Mouse (Mus musculus) ovary, postnatal 10 days (tissue): ENCODE measurements around the gene S1pr3.

ENCODE experiments used
- DNase-seq: peaks from one replicate; pipeline ENCODE4 v3.0.0; 2022; ENCODE audit warnings: low spot score

The S1pr3 gene

DNA sequence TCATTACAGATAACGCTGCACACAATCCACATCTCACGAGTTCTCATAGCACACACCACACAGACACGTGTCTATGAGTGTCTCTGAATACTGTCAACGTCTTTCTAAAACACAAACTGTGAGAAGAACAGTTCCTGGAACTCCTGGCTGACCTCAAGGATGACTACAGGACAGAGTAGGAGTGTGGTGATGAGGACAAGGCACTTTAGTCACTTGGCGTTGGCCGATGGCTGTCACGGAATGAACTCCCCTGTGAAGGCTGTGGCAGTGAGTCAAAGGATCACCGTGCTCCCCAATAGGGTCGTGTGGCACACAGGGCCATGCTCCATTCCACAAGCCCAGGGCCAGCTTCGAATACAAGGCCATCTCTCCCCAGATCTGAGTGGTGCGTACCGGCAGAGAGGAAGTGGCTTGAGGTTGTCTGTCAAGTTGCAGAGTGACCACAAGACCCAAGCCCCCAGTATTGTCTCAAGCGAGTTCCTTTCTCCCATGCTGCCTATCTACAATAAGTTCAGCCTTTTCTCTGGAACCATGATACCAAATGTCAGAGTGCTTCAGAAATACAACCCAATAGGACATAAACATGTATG is 2.6 kb upstream of the S1pr3 start:
- no peak for DNase-seq

DNA sequence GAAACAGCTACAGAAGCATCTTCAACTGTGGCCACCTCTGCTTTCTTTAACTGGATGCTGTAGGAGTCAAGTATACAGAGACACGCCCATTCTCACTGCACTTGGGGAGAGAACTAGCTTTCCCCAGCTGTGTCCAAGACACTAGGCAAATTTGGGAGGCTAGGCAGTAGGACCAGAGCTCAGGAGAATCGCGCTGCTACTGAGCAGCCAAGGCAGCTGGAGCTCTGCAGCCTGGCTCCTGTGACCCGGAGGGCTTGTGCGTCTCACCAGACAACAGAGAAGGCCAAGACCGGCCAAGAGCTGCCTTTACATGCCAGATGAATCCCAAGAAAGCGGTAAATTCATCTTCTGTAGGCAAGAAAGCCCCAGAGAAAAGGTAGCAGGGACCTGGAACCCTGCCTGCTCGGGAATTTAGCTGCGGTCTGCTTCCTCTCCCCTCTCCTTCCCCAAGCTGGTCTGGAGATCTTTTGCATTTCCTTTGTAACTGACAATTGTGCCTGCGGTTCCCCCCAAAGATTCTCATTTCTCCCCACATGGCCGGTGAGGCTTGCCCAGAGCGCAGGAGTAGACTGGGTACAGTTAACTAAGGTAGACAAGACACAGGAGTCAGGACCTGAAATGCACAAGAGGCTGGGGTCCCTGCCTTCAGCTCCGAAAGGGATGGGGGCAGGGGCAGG is 760 bp upstream of the S1pr3 start:
- DNase-seq: no peak

DNA sequence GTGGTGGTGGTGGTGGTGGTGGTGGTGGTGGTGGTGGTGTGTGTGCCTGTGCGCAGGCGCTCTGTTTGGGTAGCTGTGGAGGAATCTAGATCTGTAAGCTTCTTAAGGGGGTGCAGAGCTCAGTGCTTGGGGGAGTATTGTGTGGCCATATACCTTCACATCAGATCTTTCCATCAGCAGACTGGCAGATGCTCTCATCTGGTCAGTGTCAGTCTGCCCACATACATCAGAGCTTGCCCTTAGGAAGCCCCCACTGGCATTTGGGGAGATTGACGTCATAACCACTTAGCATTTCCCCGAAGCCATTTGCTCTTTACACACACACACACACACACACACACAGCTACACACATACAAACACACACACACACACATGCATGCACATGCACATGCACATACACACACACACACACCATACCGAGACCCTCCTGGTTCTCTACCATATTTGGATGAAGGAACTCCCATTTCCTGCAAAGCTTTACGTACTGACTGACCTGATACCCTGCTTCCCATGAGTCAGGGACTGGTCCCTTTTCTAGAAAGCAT is 1.6 kb downstream of the S1pr3 start:
- DNase-seq: no peak

DNA sequence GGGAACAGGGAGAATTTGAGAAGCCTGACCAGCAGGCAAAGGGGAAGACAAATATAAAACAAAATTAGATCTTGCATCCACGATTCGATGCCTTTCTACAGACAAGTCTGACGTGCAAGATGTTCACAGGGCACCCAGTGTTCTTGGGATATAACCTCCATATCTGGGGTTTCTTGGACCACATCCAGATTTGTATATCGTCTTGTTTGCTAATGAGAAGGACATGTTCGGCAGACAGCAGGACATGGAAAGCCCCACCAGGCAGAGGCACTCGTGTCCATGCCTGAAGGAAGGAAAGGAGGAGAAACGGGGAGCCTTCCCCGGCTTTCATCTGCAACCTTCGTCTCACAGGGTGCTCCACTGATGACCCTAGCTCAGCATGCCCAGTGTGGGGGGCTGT is 2.8 kb downstream of the S1pr3 start:
- no peak for DNase-seq

DNA sequence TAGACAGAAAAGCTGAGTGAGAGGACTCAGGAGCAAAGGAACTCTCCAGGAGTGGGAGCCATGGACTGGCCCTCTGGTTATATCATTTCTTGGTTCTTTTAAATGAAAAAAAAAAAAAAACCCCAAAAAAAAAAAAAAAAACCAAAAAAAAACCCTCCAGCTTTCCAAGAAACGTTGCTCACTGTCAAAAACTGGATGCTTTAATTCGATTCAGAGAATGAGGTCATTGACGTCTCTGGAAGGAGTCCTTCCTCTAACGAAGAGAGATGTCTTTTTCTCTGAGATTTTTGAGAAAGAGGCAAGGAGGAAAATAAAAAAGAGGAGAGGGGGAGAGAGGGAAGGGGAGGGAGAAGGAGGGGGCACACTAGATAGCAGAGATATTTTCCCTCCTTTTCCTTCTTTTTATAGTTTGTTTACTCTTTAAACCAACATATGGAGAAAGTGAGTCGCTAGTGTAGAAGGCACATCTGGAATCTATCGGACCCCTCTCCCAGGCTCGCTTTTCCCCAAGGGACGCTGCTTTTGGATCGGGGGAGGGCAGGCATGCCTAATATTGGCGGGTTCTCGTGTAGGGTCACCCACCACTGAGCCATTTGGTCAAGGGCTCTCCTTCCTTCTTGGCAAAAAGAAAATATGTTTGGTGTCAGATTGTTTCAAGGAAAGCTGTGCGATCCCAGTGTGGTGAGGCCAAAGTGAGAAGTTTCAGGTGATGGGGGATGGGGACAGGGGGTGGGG is 3.4 kb downstream of the S1pr3 start:
- no peak for DNase-seq

DNA sequence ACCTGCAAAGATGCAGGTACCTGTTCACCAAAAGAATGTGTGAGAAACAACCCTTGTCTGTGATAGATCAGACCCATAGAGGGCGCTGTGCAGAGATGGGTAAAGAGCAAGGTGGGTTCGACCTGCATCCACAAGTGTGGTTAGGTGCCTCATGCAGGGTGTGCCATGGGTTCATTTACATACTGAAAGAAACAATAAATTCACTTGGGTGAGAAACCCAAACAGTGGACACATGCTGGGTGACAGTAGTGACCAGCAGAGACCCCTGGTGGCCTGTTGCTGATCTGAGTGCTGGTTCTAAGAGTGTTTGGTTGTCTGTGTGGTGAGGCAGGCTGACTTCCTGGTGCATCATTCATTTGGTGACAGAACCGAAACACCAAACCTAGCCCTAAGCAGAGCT is 5.0 kb downstream of the S1pr3 start:
- DNase-seq: no peak

DNA sequence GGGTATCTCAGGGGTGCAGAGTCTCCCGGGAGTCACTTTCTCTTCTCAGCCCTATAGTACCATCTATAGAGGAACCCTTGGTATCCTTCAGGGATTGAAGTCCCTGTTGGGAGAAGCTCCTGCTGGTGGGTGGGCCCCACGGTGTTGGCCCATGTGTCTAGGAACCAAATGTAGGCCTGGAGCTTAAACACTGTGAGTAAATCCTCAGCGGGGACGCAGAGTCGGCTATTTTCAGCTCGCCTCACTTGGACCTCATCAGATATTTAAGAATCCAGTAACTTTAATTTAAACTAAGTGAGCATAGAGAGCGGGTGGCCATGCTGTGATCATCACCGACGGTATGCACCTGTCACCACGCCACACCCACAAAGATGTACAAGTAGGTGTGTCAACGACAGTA is 8.3 kb downstream of the S1pr3 start:
- no peak for DNase-seq

DNA sequence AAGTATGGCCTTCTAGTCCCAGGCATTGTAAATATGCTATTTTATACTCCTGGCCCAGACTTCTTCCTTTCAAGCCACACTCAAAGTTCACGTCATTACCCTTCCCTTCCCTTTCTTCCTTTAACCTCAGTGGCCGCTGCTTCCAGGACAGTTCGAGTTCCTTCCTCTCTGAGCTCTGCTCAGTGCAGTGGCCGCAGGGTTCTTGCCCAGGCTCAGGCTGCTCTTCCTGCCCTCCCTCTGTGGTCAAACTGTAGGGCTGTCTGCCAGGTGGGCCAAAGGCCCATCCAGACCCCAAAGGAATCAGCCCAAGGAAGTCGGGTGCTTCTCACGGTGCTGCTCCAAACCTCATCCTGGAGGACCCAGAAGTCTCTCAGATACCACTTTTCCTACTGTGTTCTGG is 9.4 kb downstream of the S1pr3 start:
- DNase-seq: no peak

DNA sequence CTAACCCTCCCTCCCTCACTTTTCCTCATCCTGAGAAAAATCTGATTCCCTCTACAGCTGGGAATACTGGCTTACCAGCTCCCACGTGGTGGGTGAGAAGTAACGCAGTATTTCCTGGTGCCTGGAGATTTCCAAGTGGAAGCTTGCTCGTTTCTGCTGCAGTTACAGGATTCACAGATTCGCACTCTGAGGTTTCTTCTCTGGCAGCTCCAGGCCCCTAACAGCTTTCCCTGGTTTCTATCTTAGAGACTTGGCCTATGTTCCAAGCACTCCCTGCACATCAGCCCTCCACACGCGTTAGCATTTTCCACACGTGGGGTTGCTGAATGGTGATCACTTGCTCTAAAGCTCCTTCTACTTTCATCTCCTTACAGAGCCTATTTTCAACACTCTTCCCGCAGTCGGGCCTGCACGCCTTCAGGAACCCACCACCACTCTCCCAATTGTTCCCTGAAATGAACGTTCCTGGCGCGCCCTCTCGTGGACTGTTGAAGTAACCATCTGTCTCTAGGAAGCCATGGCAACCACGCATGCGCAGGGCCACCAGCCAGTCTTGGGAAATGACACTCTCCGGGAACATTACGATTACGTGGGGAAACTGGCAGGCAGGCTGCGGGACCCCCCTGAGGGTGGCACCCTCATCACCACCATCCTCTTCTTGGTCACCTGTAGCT is 10.0 kb downstream of the S1pr3 start:
- DNase-seq: peak; percentile 96

- DNase-seq: no peak
Measured at GRCm38 (mm10) chr13:51418942-51419451, 10.6 kb downstream of the S1pr3 start.

DNA sequence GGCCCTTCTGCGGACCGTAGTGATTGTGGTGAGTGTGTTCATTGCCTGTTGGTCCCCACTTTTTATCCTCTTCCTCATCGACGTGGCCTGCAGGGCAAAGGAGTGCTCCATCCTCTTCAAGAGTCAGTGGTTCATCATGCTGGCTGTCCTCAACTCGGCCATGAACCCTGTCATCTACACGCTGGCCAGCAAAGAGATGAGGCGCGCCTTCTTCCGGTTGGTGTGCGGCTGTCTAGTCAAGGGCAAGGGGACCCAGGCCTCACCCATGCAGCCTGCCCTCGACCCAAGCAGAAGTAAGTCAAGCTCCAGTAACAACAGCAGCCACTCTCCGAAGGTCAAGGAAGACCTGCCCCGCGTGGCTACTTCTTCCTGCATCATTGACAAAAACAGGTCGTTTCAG is 11.1 kb downstream of the S1pr3 start:
- DNase-seq: no peak

DNA sequence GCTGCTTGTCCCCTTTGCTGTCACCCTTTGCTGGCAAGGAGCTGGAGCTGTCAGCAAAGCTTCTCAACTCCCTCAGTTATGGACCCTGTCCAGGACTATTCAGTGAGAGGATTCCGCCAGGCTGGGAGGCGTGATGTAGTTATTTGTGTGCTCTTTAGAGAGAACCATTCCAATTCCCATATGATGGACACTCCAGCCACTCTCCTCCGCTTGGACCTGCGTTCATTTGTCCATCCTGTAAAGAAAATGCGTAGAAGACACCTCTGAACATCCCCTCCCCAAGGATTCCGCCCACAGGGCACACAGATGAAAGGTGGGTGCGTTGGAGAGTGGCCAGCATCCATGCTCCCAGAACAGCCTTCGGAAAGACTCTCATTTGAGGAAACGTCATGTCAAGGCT is 12.4 kb downstream of the S1pr3 start:
- no peak for DNase-seq

GRCm38 (mm10) chr13:51423647-51424046 is 15.2 kb downstream of the S1pr3 start:
- DNase-seq: no peak

GRCm38 (mm10) chr13:51424647-51425046 is 16.2 kb downstream of the S1pr3 start:
- peak; percentile 45 for DNase-seq

DNA sequence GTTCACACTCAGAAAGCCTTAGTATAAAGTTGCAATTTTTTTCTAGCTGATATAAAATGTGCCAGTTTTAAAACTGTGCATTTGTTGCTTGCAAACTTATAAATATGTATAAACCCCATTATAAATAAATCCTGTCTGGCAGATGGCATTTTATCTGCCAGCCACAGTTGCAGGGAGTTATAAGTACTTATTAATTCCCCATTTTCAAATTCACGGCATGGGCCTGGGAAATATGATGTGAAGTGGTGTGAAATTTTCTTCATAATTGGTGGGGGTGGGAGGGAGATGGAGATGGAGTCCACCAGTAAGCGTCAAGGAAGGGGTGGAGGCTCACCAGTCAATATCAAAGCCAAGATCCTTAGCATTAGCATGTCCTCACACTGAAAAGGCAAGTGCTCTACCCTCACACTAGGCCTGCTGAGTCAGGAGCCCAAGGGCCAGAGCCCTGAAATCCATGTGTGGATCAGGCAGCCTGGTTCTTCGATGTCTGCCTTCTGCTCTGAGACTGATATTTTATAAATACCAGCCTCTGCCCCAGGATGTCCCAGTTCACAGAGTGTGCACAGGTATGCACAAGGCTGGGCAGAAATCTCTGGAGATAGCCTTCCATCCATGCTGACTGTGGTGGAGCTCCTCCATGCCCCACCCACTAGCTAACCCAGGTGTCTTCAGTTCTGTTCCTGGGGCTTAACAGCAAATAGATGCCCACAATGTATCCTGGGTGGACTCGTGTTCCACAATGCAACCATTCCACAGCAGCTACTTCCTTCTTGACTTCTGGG is 17.4 kb downstream of the S1pr3 start:
- no peak for DNase-seq

DNA sequence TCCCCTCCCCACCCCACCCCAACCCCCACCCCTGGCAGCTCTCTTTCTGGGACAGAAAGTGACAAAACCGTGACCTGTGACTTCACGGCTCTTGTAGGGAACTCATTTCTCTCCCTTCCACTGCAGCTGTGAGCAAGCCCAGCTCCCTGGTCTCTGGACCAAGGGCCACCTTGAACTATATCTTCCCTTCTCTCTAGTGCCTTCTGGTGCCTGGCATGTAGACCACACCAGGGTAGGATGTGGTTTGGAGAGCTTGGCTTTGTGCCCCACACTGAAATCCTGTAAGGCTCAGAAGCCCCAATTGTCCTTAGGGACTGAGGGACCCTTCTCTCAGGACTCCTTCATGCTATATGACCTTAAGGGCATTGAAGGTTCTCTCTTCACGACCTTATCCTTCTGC is 24.9 kb downstream of the S1pr3 start:
- DNase-seq: no peak

DNA sequence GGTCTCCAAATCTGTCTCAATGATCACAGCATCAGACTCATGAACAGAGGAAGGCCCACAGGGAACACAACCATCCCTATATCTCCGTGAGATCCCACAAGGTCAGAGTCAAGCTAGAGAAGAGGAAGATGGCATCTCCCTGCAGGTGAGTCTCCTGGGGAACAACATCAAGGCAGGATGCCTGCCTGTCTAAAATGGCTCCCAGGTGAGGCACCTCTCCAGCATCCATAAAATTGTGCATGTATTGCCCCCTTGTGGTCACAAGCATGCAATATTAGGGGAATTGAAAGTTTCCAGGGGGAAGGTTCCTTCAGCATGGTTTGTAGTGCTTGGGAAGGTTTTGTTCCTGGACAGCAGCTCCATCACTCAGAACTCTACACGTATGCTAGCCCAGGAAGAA is 26.0 kb downstream of the S1pr3 start:
- DNase-seq: no peak

DNA sequence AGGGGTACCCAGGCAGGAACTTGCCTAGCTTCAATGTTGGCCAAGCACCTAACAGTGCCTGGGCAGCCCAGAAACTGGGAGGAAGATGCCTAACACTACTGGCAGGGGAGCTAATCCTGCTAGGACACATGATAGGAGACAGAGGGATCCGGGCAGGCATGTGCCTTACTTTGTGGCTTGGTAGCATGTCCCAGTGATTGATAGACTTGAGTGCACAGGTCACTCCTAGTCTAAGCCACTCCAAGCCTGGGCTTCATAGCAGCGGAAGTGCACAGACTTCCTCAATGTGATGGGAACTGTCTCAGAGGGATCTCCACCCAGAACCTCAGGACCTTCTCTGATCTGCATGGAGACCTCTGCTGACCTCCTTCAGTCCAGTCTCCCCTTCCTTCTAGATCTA is 26.7 kb downstream of the S1pr3 start:
- DNase-seq: no peak

DNA sequence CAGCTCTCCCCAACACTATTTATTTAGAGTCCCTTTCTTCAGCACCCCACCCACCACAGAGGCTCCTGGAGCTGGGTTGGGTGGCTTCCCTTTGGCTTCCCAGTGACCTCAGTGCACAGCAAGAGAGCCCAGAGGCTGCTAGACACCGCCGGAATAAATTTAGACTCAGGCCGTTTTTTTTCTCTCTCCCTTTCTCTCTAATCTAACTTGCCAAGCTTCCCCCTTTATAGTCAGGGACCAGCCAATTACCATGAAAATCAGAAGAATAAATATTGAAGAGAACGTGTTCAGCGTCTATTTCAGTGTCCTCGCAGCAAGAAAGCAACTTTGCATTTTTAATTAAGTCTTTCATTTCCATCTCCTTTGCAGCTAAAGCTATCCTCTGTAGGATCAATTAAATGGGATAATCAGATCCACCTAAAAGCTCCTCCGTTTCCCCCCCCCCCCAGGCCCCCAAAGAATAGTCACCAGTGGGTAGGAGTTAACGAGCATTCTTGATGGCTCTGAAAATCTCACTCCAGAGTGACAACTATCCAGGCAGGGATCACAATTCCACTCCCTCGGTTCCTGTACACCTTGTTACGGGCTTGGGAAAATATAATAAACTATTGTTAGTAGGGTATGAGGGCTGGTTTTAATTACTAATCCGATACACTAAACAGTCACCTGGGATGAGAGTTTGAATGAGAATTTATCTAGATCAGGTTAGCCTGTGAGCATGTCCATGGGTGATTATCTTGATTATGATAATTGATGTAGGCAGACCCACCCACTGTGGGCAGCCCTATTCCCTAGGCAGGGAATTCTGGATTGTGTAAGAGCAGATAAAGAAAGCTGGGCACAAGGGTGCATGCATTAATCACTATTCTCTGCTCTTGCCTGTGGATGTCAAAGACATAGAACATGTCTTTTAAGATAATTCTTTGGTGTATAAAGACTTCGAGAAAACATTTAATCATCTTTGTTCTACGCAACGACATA is 29.0 kb downstream of the S1pr3 start:
- DNase-seq: no peak

DNA sequence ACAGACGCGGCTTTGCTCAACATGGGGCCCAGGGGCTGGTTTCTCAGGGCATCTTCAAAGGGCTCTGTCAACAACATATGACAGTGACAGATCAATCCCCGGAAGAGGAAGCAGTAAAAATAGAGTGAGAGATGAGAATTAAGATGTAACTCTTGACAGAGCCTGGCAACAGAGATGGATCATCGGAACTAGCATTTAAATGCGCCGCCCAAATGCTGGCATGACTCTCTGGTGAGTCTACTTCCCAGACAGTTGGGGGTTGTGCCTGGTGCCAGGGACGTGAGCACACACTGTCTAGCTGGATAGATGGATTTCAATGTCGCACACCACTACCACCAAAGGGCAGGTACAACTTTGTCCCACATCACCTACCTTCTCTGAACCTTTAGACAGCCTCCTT is 34.5 kb downstream of the S1pr3 start:
- DNase-seq: no peak
